Mouse (Mus musculus): ENCODE measurements around the gene Clip3. TPM values are rescaled to one million over a fixed set of nuclear protein-coding genes. Genes with fewer than 3 reads are reported as not detected.

The Clip3 gene
- polyA plus RNA-seq, 1 experiment from 2014 or later: 52.5 TPM

- 81% methylated on average over 5 of the region's 5 CpGs for WGBS
- ATAC-seq (replicated peaks; ENCODE audit: insufficient number of reproducible peaks, low FRiP score, low TSS enrichment, low read depth): no peak
- no peak for DNase-seq (ENCODE audit: low spot score)
Observed at GRCm38 (mm10) chr7:30324300-30324944, 32.9 kb downstream of the Clip3 start.

GRCm38 (mm10) chr7:30325364-30325763 is 33.8 kb downstream of the Clip3 start:
- Histone ChIP-seq H3K9ac (replicated peaks; ENCODE audit: low read length) (no peak overlapping the region), H3K4me3 (ENCODE audit: low read depth, low read length) (no peak overlapping the region), H3K36me3 (replicated peaks; ENCODE audit: control insufficient read depth, insufficient read depth, low read depth, low read length) (no peaks in the 10 kb centered on the region), H3K27ac (replicated peaks; ENCODE audit: low read depth, low read length) (no peak overlapping the region), H3K4me1 (ENCODE audit: control insufficient read depth, insufficient read depth, low read length) (no peaks in the 10 kb centered on the region), H3K27me3 (ENCODE audit: control insufficient read depth, insufficient read depth, low read length) (no peaks in the 10 kb centered on the region), H3K4me2 (ENCODE audit: low read depth, low read length) (no peak overlapping the region), H3K9me3 (replicated peaks; ENCODE audit: control insufficient read depth, low read length) (no peaks in the 10 kb centered on the region)
- DNase-seq (ENCODE audit: low spot score) (peak; percentile 58), ATAC-seq (replicated peaks; ENCODE audit: insufficient number of reproducible peaks, low FRiP score, low TSS enrichment, low read depth) (no peak)
- 44% methylated on average over 2 of the region's 2 CpGs for WGBS

More at GRCm38 (mm10) chr7:30324300-30324944, 32.9 kb downstream of the Clip3 start:
- H3K9me3 ChIP-seq (replicated peaks; ENCODE audit: control insufficient read depth, low read length): no peaks in the 10 kb centered on the region
- H3K27me3 ChIP-seq (ENCODE audit: control insufficient read depth, insufficient read depth, low read length): no peaks in the 10 kb centered on the region
- no peak overlapping the region for H3K4me3 ChIP-seq (ENCODE audit: low read depth, low read length)
- H3K27ac ChIP-seq (replicated peaks; ENCODE audit: low read depth, low read length): no peak overlapping the region
- H3K9ac ChIP-seq (replicated peaks; ENCODE audit: low read length): no peak overlapping the region
- no peaks in the 10 kb centered on the region for H3K4me1 ChIP-seq (ENCODE audit: control insufficient read depth, insufficient read depth, low read length)
- H3K36me3 ChIP-seq (replicated peaks; ENCODE audit: control insufficient read depth, insufficient read depth, low read depth, low read length): no peaks in the 10 kb centered on the region
- H3K4me2 ChIP-seq (ENCODE audit: low read depth, low read length): no peak overlapping the region

GRCm38 (mm10) chr7:30326427-30326826 is 34.9 kb downstream of the Clip3 start:
- Histone ChIP-seq H3K9me3 (replicated peaks; ENCODE audit: control insufficient read depth, low read length) (no peaks in the 10 kb centered on the region), H3K4me2 (ENCODE audit: low read depth, low read length) (no peak overlapping the region), H3K4me1 (ENCODE audit: control insufficient read depth, insufficient read depth, low read length) (no peaks in the 10 kb centered on the region), H3K4me3 (ENCODE audit: low read depth, low read length) (no peak overlapping the region), H3K27me3 (ENCODE audit: control insufficient read depth, insufficient read depth, low read length) (no peaks in the 10 kb centered on the region), H3K27ac (replicated peaks; ENCODE audit: low read depth, low read length) (no peak overlapping the region), H3K9ac (replicated peaks; ENCODE audit: low read length) (no peak overlapping the region), H3K36me3 (replicated peaks; ENCODE audit: control insufficient read depth, insufficient read depth, low read depth, low read length) (no peaks in the 10 kb centered on the region)
- ATAC-seq (replicated peaks; ENCODE audit: insufficient number of reproducible peaks, low FRiP score, low TSS enrichment, low read depth) (no peak), DNase-seq (ENCODE audit: low spot score) (no peak)

GRCm38 (mm10) chr7:30327140-30327539 is 35.6 kb downstream of the Clip3 start:
- Histone ChIP-seq H3K36me3 (replicated peaks; ENCODE audit: control insufficient read depth, insufficient read depth, low read depth, low read length) (no peaks in the 10 kb centered on the region), H3K9me3 (replicated peaks; ENCODE audit: control insufficient read depth, low read length) (no peaks in the 10 kb centered on the region), H3K4me3 (ENCODE audit: low read depth, low read length) (no peak overlapping the region), H3K9ac (replicated peaks; ENCODE audit: low read length) (no peak overlapping the region), H3K27me3 (ENCODE audit: control insufficient read depth, insufficient read depth, low read length) (no peaks in the 10 kb centered on the region), H3K4me2 (ENCODE audit: low read depth, low read length) (no peak overlapping the region), H3K27ac (replicated peaks; ENCODE audit: low read depth, low read length) (no peak overlapping the region), H3K4me1 (ENCODE audit: control insufficient read depth, insufficient read depth, low read length) (no peaks in the 10 kb centered on the region)
- DNase-seq (ENCODE audit: low spot score): no peak
- 66% methylated on average over 15 of the region's 15 CpGs for WGBS
- no peak for ATAC-seq (replicated peaks; ENCODE audit: insufficient number of reproducible peaks, low FRiP score, low TSS enrichment, low read depth)

GRCm38 (mm10) chr7:30328379-30328778 is 36.9 kb downstream of the Clip3 start:
- 57% methylated on average over 10 of the region's 10 CpGs for WGBS
- DNase-seq (ENCODE audit: low spot score) (no peak), ATAC-seq (replicated peaks; ENCODE audit: insufficient number of reproducible peaks, low FRiP score, low TSS enrichment, low read depth) (no peak)
- no peak overlapping the region for H3K27ac ChIP-seq (replicated peaks; ENCODE audit: low read depth, low read length)
- no peaks in the 10 kb centered on the region for H3K9me3 ChIP-seq (replicated peaks; ENCODE audit: control insufficient read depth, low read length)
- no peaks in the 10 kb centered on the region for H3K4me1 ChIP-seq (ENCODE audit: control insufficient read depth, insufficient read depth, low read length)
- H3K4me3 ChIP-seq (ENCODE audit: low read depth, low read length): no peak overlapping the region
- no peaks in the 10 kb centered on the region for H3K27me3 ChIP-seq (ENCODE audit: control insufficient read depth, insufficient read depth, low read length)
- H3K4me2 ChIP-seq (ENCODE audit: low read depth, low read length): no peak overlapping the region
- no peaks in the 10 kb centered on the region for H3K36me3 ChIP-seq (replicated peaks; ENCODE audit: control insufficient read depth, insufficient read depth, low read depth, low read length)
- H3K9ac ChIP-seq (replicated peaks; ENCODE audit: low read length): no peak overlapping the region

GRCm38 (mm10) chr7:30331887-30332286 is 40.4 kb downstream of the Clip3 start:
- Histone ChIP-seq H3K27me3 (ENCODE audit: control insufficient read depth, insufficient read depth, low read length) (peaks cover 2% of the 10 kb centered on the region; the same call in 1 of the 2 replicates), H3K9me3 (replicated peaks; ENCODE audit: control insufficient read depth, low read length) (no peaks in the 10 kb centered on the region), H3K4me1 (ENCODE audit: control insufficient read depth, insufficient read depth, low read length) (no peaks in the 10 kb centered on the region), H3K9ac (replicated peaks; ENCODE audit: low read length) (no peak overlapping the region), H3K4me3 (ENCODE audit: low read depth, low read length) (no peak overlapping the region), H3K27ac (replicated peaks; ENCODE audit: low read depth, low read length) (no peak overlapping the region), H3K4me2 (ENCODE audit: low read depth, low read length) (no peak overlapping the region; the same call in 1 of the 2 replicates), H3K36me3 (replicated peaks; ENCODE audit: control insufficient read depth, insufficient read depth, low read depth, low read length) (no peaks in the 10 kb centered on the region)
- 4% methylated on average over 13 of the region's 13 CpGs for WGBS
- DNase-seq (ENCODE audit: low spot score): peak; percentile 94
- peak; percentile 80 for ATAC-seq (replicated peaks; ENCODE audit: insufficient number of reproducible peaks, low FRiP score, low TSS enrichment, low read depth)

- no peaks in the 10 kb centered on the region for H3K9me3 ChIP-seq (replicated peaks; ENCODE audit: control insufficient read depth, low read length)
- no peak overlapping the region for H3K4me2 ChIP-seq (ENCODE audit: low read depth, low read length)
- WGBS: 66% methylated on average over 18 of the region's 18 CpGs
- no peak overlapping the region for H3K4me3 ChIP-seq (ENCODE audit: low read depth, low read length)
- H3K27me3 ChIP-seq (ENCODE audit: control insufficient read depth, insufficient read depth, low read length): peaks cover 2% of the 10 kb centered on the region; the same call in 1 of the 2 replicates
- no peak overlapping the region for H3K9ac ChIP-seq (replicated peaks; ENCODE audit: low read length)
- ATAC-seq (replicated peaks; ENCODE audit: insufficient number of reproducible peaks, low FRiP score, low TSS enrichment, low read depth): no peak
- no peak for DNase-seq (ENCODE audit: low spot score)
- H3K27ac ChIP-seq (replicated peaks; ENCODE audit: low read depth, low read length): no peak overlapping the region
- H3K4me1 ChIP-seq (ENCODE audit: control insufficient read depth, insufficient read depth, low read length): no peaks in the 10 kb centered on the region
- no peaks in the 10 kb centered on the region for H3K36me3 ChIP-seq (replicated peaks; ENCODE audit: control insufficient read depth, insufficient read depth, low read depth, low read length)
Observed at GRCm38 (mm10) chr7:30332622-30333259, 41.2 kb downstream of the Clip3 start.

- DNase-seq (ENCODE audit: low spot score): no peak
- no peak for ATAC-seq (replicated peaks; ENCODE audit: insufficient number of reproducible peaks, low FRiP score, low TSS enrichment, low read depth)
- no peaks in the 10 kb centered on the region for H3K4me1 ChIP-seq (ENCODE audit: control insufficient read depth, insufficient read depth, low read length)
- no peaks in the 10 kb centered on the region for H3K36me3 ChIP-seq (replicated peaks; ENCODE audit: control insufficient read depth, insufficient read depth, low read depth, low read length)
- WGBS: 80% methylated on average over 4 of the region's 4 CpGs
- no peaks in the 10 kb centered on the region for H3K9me3 ChIP-seq (replicated peaks; ENCODE audit: control insufficient read depth, low read length)
- H3K4me2 ChIP-seq (ENCODE audit: low read depth, low read length): no peak overlapping the region
- H3K9ac ChIP-seq (replicated peaks; ENCODE audit: low read length): no peak overlapping the region
- H3K27me3 ChIP-seq (ENCODE audit: control insufficient read depth, insufficient read depth, low read length): peaks cover 2% of the 10 kb centered on the region; the same call in 1 of the 2 replicates
- no peak overlapping the region for H3K27ac ChIP-seq (replicated peaks; ENCODE audit: low read depth, low read length)
- no peak overlapping the region for H3K4me3 ChIP-seq (ENCODE audit: low read depth, low read length)
Observed at GRCm38 (mm10) chr7:30333436-30333835, 41.9 kb downstream of the Clip3 start.

Data from embryonic facial prominence, embryonic 11.5 days (tissue).